Mouse (Mus musculus): ENCODE measurements at regions not wholly inside any gene's neighbourhood (a gene's known extent, or its start where the extent isn't known, plus 50 kb on each side); places are given as distances from the start of the nearest gene placed in this dataset.
A peak's percentile ranks its signal among the peaks of the same experiment; 100 is the strongest.

DNA sequence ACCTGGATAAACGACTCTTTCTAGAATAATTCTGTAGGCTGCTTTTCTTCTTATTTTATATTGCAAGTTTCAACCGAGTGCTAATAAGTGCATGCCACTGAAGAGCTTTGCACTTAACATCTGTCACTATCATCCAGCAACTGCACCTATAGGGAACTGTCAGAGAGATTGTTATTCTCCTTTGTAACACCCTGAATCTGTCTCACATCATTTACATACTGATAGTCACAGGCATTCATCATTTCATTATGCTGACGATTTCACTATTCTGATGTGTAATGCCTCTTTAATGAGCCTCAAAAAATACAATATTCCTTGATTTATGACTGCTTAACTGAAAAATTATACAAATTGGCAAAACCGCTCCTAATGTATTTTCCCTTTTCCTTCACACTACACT is 1959.2 kb upstream of the Tenm3 start:
- no peak for DNase-seq (ENCODE audit: low spot score in 2 of 2)

DNA sequence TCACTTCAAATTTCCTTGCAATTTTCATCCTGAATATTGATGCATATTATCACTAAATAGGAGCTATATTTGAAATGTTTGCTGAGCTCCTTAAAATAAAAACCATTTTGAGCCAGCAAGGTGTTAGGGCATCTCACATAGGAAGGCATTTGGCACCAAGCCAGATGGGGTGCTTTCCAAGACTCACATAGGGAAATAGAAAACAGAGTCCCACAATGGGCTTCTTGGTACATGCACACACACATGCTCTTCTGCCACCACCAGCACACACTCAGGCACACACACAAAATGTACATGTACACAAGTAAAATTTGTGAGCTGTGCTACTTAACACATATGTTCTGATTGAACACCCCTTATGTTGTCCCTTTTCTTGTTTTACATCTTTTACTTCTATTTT is 1943.7 kb upstream of the Tenm3 start:
- peak in 1 of 2 experiments; percentile 18 for DNase-seq (ENCODE audit: low spot score in 2 of 2)

DNA sequence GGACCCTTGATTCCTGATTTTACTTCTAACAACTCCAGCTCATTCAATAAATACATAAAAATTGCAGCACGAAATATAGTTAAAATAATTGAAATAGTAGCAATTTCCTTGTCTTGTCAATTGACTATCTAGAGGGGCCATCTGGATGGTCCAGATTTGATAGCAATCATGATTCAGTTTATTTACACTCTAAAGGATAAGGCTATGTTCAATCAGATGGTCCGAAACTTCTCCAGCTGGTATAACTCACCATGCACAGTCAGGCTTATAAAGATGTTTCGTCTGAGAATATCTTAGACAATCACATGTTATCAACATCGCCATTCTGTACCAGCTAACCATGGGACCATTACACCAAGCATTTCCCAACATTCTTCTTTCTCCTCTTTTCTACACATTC is 1926.9 kb upstream of the Tenm3 start:
- no peak for DNase-seq (ENCODE audit: low spot score in 2 of 2)
